Mouse (Mus musculus) thymus, postnatal 4 days (tissue): ENCODE results near the gene Lingo2.

ENCODE experiments used
- DNase-seq: peaks from one replicate; pipeline ENCODE4 v3.0.0; 2021

Gene Lingo2

GRCm38 (mm10) chr4:36540664-36541360 is 410.7 kb downstream of the Lingo2 start:
- no peak for DNase-seq

DNA sequence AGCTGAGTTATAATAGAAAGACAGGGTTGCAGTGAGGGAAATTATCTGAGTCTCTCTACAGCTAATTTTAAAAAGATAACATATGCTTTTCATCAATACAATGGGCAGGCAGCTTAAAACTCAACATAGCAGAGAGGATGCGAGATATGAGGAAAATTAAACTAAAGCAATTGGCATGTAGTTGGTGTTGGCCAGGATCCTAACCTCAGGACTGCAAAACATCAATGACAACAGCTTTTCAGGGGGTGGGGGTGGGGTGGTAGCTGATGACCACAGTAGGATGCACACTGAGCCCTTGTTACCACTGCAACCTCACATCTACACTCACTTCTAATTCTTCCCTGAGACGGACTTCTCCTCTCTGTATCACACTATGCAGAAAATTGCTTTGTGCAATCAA is 417.7 kb downstream of the Lingo2 start:
- no peak for DNase-seq

GRCm38 (mm10) chr4:36490255-36490654 is 461.3 kb downstream of the Lingo2 start:
- no peak for DNase-seq

DNA sequence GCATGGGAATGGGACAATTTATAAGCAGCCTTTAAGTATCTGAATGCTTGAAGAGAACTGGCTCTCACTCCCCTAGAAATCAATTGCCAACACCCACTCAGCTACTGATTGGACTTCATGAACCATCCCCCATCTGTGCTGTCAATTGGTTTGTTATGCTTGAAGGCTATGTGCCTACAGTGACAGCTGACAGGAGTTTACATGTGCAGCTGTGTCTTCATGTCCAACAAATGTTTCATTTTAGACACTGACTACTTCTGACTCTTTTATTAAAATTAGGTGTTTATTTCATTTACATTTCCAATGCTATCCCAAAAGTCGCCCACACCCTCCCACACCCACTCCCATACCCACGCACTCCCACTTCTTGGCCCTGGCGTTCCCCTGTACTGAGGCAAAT is 516.3 kb downstream of the Lingo2 start:
- no peak for DNase-seq

DNA sequence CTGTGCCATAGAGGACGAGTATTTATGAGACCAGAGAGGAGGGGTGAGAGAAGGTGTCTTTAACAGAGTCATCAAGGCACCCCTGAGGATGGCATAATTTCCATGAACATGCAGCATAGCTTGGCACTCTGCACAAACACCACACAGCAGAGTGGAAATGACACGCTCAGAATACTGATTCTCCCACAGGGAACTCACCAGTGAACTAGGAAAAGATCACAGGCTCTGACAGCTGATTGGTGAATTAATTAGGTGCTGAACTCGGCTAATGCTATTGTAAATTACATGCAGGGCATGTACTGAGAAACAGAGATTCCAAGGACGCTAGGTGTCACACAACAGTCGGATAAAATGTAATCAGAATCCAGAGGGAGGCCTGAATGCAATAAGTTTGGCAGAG is 525.4 kb downstream of the Lingo2 start:
- DNase-seq = no peak

DNA sequence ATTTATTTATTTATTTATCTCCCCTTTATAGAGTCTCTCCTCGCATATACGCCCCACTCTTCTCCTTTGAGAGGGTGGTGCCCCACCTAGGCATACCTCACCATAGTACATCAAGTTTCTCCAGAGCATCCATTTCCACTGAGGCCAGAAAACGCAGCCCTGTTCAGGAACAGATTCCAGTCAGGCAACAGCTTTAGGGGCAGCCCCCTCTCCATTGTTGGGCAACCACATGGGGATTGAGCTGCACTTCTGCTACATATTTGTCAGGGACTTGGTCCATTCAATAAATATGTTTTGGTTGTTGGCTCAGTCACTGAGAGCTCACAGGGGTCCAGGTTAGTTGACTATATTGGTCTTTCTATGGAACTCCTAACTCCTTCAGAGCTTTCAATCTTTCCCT is 544.2 kb downstream of the Lingo2 start:
- DNase-seq = no peak

DNA sequence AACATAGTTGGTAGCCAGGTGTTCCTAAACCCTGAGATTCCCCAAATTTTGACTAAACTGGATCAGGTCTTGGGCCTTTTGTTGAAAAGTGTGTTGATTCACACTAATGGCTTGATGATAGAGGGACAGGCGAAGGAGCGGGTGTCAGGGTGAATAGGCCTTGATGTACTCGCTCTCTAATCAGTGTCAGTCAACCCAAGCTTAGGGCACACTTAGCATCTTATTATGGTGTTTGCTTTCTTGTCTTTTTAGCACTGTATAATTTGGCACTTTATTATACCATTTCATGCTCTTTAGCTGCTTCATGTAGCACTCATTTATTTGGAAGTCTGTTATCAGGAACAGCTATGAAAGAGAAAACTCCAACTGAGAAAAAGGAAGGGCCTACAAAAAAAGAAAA is 582.6 kb downstream of the Lingo2 start:
- no peak for DNase-seq

DNA sequence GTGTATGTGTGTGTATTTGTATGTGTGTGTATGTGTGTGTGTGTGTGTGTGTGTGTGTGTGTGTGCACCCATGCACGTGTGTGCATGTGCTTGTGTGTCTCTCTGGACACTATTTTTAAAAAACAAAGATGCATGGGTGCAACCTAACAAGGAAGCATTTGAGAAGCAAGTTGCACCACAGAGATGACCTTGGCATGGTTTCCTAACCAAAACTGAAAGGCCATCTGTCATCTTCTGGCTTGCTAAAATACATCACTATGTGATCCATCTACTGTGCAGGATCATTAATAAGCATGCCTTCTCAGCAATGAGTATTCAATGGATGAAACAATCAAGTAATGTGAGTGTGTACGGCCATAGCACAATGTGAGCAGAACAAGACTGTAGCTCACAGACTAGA is 597.1 kb downstream of the Lingo2 start:
- DNase-seq = no peak

DNA sequence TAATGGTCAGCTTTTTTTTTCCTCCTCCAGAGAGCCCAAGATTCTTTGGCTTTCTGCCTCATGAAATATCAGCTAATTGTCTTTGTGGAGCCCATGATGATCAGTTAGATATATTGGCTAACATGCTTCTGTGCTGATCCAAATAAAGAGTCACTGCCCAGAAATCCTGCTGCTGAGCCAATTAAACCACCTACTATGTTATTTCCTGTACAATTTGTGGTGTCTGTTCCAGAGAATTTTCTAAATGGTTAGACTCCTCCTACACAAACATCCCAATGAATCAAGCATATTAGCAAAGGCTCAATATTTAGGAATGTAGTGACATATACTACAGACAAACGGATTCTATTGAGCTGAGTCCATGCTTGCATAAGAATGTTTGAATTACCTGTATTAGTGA is 619.8 kb downstream of the Lingo2 start:
- no peak for DNase-seq

- no peak for DNase-seq
These were observed 625.9 kb downstream of the Lingo2 start for GRCm38 (mm10) chr4:36325603-36326002.

DNA sequence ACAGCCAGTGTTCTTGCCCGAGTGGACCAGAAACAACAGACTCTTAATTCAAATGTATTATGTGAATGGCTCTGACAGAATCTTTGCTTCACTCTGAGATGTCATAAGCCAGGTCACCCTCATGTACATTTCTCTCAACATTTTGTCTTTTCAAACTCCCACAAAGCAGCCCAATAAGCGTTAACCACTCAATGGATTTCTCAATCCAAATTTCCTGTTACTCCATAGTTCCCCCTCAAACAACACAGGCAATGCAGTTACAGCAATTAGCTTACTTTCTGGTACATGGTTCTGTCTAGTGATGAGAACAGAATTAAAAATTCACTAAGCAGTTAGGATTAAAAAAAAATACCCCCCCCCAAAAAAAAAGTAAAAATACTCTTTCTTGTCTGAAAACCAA is 638.5 kb downstream of the Lingo2 start:
- DNase-seq = no peak

- DNase-seq = no peak
These were observed 640.1 kb downstream of the Lingo2 start for GRCm38 (mm10) chr4:36311431-36311830.

DNA sequence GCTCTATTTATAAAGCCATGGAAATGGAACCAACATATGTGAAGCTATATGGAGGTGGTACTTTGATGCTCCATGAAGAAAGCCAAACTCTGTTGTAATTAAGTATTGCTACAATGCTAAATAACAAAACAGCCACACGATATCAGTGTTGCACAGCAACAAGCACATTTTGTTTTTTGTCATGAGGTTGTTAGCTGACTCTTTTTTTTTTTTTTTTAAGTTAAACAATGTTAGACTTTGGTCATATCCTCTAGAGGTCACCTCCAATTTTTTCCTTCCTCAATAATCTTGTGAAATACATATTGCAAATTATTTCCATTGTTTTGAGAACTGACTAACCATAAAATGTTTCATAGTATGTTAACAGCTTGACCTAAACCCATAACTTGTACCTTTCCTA is 646.3 kb downstream of the Lingo2 start:
- DNase-seq = no peak

DNA sequence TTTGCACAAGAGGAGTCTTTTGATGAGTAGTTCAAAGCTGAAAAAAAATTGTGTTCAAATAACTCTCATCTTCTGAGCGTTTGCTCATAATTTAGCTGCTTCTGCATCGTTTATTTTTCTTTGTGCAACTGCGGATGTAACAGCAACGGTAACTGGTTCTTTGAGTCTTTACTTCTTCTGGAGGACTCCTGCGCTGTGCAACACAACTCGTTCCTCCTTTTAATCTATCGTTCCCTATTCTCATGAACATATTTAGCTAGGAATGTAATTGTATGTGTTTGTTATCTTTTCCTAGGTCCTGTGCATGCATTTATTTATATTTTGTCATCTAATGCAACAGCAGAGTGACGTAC is 661.9 kb downstream of the Lingo2 start:
- DNase-seq = no peak

- peak; percentile 17 for DNase-seq
These were observed 662.5 kb downstream of the Lingo2 start for GRCm38 (mm10) chr4:36288813-36289700.

GRCm38 (mm10) chr4:36262436-36263169 is 688.9 kb downstream of the Lingo2 start:
- no peak for DNase-seq

- no peak for DNase-seq
These were observed 765.2 kb downstream of the Lingo2 start for GRCm38 (mm10) chr4:36186231-36186922.

DNA sequence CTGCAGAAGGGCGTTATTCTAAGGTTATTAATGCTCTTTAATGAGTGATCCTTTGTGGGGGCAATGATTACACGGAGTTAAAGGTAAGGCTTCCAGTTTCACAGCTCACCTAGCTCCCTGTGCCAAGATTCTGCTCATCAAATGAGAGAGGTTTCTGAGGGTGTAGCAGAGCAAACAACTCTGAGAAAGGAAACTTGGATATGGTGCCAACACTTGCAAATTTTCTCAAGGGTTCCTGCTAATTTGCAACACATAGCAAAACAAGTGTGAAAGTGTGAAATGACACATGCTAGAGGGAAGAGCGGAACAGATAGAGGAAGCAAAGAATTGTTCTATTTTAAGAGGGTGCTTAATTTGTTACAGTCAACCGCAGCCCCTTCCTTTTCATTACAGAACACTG is 767.9 kb downstream of the Lingo2 start:
- DNase-seq = no peak

DNA sequence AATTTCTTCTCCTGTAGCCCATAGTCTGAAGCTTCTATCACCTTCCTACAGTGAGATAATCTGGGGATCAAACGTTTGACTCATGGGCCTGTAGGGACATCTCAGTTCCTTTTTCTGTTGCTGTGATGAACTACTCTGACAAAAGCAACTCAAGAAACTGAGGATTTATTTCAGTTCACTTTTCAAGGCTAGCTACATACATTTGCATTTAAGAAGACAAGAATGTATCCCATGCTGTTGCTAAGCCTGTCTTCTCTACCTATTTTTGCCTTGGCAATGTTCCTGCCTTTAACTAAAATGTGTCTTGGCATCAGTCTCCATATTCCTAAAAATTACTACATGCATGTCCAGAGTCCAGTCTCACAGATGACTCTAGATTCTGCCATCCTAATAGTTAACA is 781.4 kb downstream of the Lingo2 start:
- DNase-seq = no peak

GRCm38 (mm10) chr4:36131341-36131740 is 820.2 kb downstream of the Lingo2 start:
- no peak for DNase-seq

DNA sequence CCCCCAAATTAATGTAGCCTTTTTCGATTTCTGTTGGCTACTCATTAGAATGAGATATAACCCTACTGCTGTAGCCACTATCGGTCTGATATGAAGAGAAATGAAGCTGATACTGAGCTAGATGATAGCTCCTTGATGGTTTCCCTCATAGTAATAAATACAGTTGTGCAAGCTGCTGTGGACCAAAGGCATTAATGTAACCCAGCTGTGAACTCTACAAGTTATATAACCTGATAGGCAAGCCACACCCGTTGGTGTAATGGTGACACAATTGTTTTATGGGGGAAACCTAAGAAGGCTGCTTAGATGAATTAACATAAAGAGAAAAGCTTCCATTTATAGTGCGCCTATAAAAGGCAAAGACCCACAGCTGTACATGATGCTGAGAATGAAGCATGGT is 856.1 kb downstream of the Lingo2 start:
- DNase-seq = no peak

- DNase-seq = no peak
These were observed 870.3 kb downstream of the Lingo2 start for GRCm38 (mm10) chr4:36081095-36081852.
